Mouse (Mus musculus) heart, postnatal 0 days (tissue): ENCODE measurements around the gene Anxa6.

ENCODE experiments used
- CTCF ChIP-seq: IDR thresholded peaks from 2 replicates; pipeline ENCODE4 v1.5.1; 2016; ENCODE audit warnings: antibody characterized with exemption, control low read depth, low read depth
- EP300 ChIP-seq: IDR thresholded peaks from 2 replicates; pipeline ENCODE4 v1.6.1; 2016; ENCODE audit warnings: antibody characterized with exemption, low read depth

- no peak for TF ChIP-seq CTCF
- no peak for TF ChIP-seq EP300
Measured at GRCm38 (mm10) chr11:55018034-55018433, 15.2 kb downstream of the Anxa6 start.
